Mouse (Mus musculus) heart, embryonic 14.5 days (tissue): ENCODE data around the gene Fgfr2. TPM values are rescaled to one million over a fixed set of nuclear protein-coding genes. Genes with fewer than 3 reads are reported as not detected.

Source experiments
- ATAC-seq: fragments of 200-750 bp; cut with Nextera tagmentation; 2 replicates; pipeline ENCODE4 v1.8.0; 2017; ENCODE audit warnings: low read depth, moderate TSS enrichment; ENCODE audit not compliant: insufficient number of reproducible peaks, insufficient read depth, low FRiP score
- H3K27ac ChIP-seq, 2 experiments: fragments of 200-500 bp in 1 of 2; fragments of 300-500 bp in 1 of 2; sonication (generic) in 1 of 2; replicated peaks in 1 of 2; 2 replicates each; pipeline ENCODE4 v1.5.1; 2012 to 2014; ENCODE audit warnings: low read depth in 2 of 2, low read length in 2 of 2, control low read depth in 1 of 2, mild to moderate bottlenecking in 1 of 2, mixed read lengths in 1 of 2; ENCODE audit not compliant: control insufficient read depth in 1 of 2, insufficient read depth in 1 of 2
- H3K27me3 ChIP-seq: fragments of 300-500 bp; sonication (generic); 2 replicates; pipeline ENCODE4 v1.6.1; 2014; ENCODE audit warnings: mild to moderate bottlenecking, low read length, control low read depth; ENCODE audit not compliant: control insufficient read depth, insufficient read depth
- H3K36me3 ChIP-seq: fragments of 300-500 bp; sonication (generic); 2 replicates; pipeline ENCODE4 v1.6.1; 2014; ENCODE audit warnings: mild to moderate bottlenecking, control low read depth, low read length, mixed read lengths; ENCODE audit not compliant: control insufficient read depth, insufficient read depth
- H3K4me1 ChIP-seq, 2 experiments: fragments of 200-500 bp in 1 of 2; fragments of 300-500 bp in 1 of 2; sonication (generic) in 1 of 2; 2 replicates each; pipeline ENCODE4 v1.6.1; 2012 to 2014; ENCODE audit warnings: low read length in 2 of 2, control low read depth in 1 of 2, mixed read lengths in 1 of 2; ENCODE audit not compliant: control insufficient read depth in 2 of 2, insufficient read depth in 2 of 2
- H3K4me2 ChIP-seq: fragments of 300-500 bp; sonication (generic); 2 replicates; pipeline ENCODE4 v1.6.1; 2014; ENCODE audit warnings: mild to moderate bottlenecking, low read length
- H3K4me3 ChIP-seq, 2 experiments: fragments of 200-500 bp in 1 of 2; fragments of 300-500 bp in 1 of 2; sonication (generic) in 1 of 2; 2 replicates each; pipeline ENCODE4 v1.5.1; 2012 to 2014; ENCODE audit warnings: low read length in 2 of 2, mild to moderate bottlenecking in 2 of 2, control low read depth in 1 of 2, low read depth in 1 of 2, moderate library complexity in 1 of 2; ENCODE audit not compliant: control insufficient read depth in 1 of 2, insufficient read depth in 1 of 2
- H3K9ac ChIP-seq: fragments of 300-500 bp; sonication (generic); 2 replicates; pipeline ENCODE4 v1.6.1; 2014; ENCODE audit warnings: mild to moderate bottlenecking, low read length
- H3K9me3 ChIP-seq: fragments of 300-500 bp; sonication (generic); 2 replicates; pipeline ENCODE4 v1.6.1; 2016; ENCODE audit warnings: low read length, control low read depth; ENCODE audit not compliant: control insufficient read depth
- WGBS: fragments of 180-500 bp; shearing (Covaris S2); extraction: QIAGEN DNeasy Blood & Tissue Kit; methylation state at CpG from one replicate; pipeline ENCODE4 v1.1.7; 2014; 5-methylcytosine and 5-hydroxymethylcytosine counted together
- polyA plus RNA-seq: library from polyadenylated mRNA; unstranded; fragments of >200 nt; fragmentation: Nextera tagmentation; extraction: Ambion mirVana; gene quantifications from 2 replicates; pipeline ENCODE4 v1.2.1, GENCODE M21; 2014

Gene Fgfr2
- polyA plus RNA-seq, 1 experiment from 2014 or later, result 22.4 TPM

DNA sequence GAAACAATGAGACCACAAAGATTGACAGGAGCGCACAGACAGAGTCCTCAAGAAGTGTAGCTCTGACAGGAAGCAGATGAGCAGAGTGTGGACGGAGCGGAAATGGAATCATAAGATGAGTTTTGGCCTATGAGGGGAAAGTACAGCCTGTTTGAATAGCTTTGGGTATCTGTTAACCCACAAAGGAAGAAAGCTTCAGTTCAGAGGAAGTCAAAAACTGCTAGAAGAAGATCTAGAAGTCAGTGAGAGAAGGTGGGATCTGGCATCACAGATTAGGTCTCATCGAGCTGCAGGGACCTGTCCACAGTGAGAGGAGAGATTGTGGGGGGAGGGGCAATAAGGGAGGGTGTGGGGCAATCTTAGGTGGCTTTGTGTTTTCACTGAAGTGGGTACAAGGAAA lies 787.8 kb downstream of the Fgfr2 start:
- Histone ChIP-seq H3K4me1 (peaks cover 9 to 14% of the 10 kb centered on the region in 2 experiments), H3K27ac (no peak overlapping the region), H3K4me3 (no peak overlapping the region), H3K9ac (no peak overlapping the region), H3K9me3 (0 out of 2 replicates have a peak, but pooled peaks cover 4% of the 10 kb centered on the region), H3K27me3 (no peaks in the 10 kb centered on the region), H3K4me2 (no peak overlapping the region), H3K36me3 (no peaks in the 10 kb centered on the region)
- 82% methylated on average over 4 of the region's 4 CpGs for WGBS
- ATAC-seq, result no peak

DNA sequence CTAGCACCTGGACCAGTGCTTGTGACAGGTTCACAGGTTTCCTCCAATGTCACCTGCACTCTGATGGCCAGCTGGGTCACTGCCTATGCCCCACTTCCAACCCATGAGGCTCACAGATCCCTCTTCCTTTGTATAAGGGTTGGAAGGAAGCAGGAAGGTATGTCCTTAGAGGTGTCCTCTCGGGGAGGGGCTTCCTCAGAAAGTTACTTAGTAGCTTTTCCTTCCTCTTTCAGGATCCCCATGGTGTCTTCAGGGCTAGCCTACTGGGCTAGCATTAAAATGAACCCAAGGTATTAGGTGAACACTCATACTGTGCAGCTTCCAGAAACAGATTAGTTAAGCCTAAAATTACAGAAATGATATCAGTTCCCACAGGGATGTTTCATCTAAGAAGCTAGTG lies 790.1 kb downstream of the Fgfr2 start:
- H3K4me1 ChIP-seq, result peaks cover 5% of the 10 kb centered on the region in 2 experiments; a peak in 3 of 4 replicates
- H3K9ac ChIP-seq, result no peak overlapping the region
- 0 out of 2 replicates have a peak, but pooled peaks cover 4% of the 10 kb centered on the region for H3K9me3 ChIP-seq
- no peak overlapping the region for H3K4me3 ChIP-seq
- H3K36me3 ChIP-seq, result no peaks in the 10 kb centered on the region
- no peak overlapping the region for H3K4me2 ChIP-seq
- H3K27ac ChIP-seq, result no peak overlapping the region
- no peaks in the 10 kb centered on the region for H3K27me3 ChIP-seq
- WGBS, result 63% methylated on average over 1 of the region's 1 CpGs
- no peak for ATAC-seq

DNA sequence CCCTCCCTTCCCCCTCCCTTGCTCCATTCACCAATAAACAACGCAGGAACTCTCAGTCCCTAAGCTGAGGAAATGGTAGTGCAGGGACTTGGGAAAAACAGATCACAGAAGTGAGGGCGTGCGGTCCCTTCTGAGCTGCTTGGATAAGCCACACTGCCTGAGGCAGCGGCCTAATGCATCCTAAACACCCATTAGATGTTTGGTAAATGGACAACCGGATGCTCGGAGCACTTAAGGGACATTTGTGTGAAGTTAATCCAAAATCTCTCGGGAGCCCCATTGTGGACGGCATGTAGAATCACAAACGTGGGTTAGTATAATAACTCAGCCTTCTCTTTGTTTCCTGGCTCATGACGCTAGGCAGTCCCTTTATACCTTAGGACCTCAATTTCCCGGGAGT lies 791.0 kb downstream of the Fgfr2 start:
- WGBS, result 64% methylated on average over 11 of the region's 11 CpGs
- Histone ChIP-seq H3K4me1 (peaks cover 2 to 5% of the 10 kb centered on the region in 2 experiments; a peak in 3 of 4 replicates), H3K36me3 (no peaks in the 10 kb centered on the region), H3K27me3 (no peaks in the 10 kb centered on the region), H3K4me3 (no peak overlapping the region), H3K9me3 (0 out of 2 replicates have a peak, but pooled peaks cover 4% of the 10 kb centered on the region), H3K27ac (no peak overlapping the region), H3K9ac (no peak overlapping the region), H3K4me2 (no peak overlapping the region)
- ATAC-seq, result no peak

DNA sequence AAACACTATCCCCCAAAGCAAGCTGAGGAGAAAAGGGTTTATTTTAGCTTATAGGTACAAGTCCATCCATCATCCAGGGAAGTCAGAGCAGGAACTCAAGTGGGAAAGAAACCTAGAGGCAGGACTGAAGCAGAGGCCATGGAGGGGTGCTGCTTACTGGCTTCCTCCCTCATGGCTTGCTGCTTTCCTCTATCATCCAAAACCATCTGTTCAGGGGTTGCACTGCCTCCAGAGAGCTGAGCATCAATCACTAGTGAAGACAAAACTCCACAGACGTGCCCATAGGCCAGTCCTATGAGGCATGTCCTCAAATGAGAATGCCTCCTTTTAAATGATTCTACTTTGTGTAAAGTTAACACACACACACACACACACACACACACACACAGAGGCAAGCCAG lies 793.0 kb downstream of the Fgfr2 start:
- H3K4me1 ChIP-seq, result peaks cover 6 to 8% of the 10 kb centered on the region in 2 experiments; a peak in 2 of 4 replicates
- no peak overlapping the region for H3K27ac ChIP-seq
- no peaks in the 10 kb centered on the region for H3K27me3 ChIP-seq
- no peak overlapping the region for H3K9ac ChIP-seq
- H3K9me3 ChIP-seq, result no peaks in the 10 kb centered on the region
- H3K36me3 ChIP-seq, result no peaks in the 10 kb centered on the region
- ATAC-seq, result no peak
- H3K4me3 ChIP-seq, result no peak overlapping the region
- 59% methylated on average over 1 of the region's 1 CpGs for whole genome bisulfite sequencing
- H3K4me2 ChIP-seq, result no peak overlapping the region

DNA sequence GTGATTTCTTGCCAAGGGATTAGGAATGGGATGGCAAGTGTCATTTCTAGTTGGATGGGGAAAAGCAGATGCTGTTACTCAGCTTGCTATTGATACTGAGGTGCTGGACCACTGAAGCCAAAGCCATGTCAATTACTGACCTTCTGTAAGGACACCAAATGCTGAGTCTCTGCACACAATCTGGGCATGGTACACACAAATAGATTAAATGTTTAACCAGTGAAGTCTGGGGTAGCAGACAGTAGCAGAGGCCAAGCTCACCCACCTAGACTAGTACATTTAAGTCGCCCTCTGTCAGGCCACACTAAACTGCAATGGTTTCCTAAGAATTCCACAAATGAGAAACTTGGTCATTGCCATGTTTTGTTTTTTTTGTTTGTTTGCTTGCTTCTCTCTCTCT lies 794.5 kb downstream of the Fgfr2 start:
- H3K4me3 ChIP-seq, result no peak overlapping the region
- WGBS, result 82% methylated on average over 1 of the region's 1 CpGs
- ATAC-seq, result no peak
- no peaks in the 10 kb centered on the region for H3K9me3 ChIP-seq
- H3K4me1 ChIP-seq, result peaks cover 6 to 8% of the 10 kb centered on the region in 2 experiments; a peak in 2 of 4 replicates
- no peaks in the 10 kb centered on the region for H3K36me3 ChIP-seq
- no peak overlapping the region for H3K9ac ChIP-seq
- no peak overlapping the region for H3K27ac ChIP-seq
- H3K27me3 ChIP-seq, result no peaks in the 10 kb centered on the region
- H3K4me2 ChIP-seq, result no peak overlapping the region

DNA sequence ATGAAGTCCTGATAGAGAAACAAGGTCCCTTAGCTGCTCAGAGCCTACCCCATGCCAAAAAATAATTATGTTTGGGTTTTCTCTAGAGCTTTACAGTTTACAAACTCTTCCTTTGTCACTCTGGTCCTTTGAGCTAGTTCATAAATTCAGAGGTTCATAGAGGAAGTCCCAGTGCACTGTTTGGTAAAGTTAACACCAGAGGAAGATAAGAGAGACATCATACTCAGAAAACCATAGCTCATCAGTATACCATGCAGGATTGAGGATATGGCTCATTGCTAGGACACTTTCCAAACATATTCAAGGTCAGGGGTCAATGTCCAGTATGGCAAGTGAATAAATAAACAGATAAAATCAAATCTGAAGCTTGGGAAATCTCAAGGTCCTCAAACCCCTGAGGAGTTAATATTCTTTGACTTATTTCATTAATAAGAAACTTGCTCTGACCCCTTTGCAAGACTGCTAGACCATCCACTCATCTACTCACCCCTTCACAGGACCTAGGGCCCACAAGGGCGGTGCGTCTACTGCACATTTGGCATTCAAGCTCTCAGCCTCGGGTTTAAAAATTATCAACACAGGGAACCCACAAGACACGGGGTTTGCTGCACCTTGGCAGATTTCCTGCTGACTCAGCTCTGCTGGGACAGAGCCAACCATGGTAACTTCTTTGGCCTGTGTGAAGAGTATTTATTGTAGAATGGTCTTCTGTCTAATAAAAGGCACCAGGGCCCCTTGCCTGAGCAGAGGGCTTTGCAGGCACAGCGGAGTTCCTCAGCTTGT lies 797.4 kb downstream of the Fgfr2 start:
- Histone ChIP-seq H3K27me3 (no peaks in the 10 kb centered on the region), H3K4me1 (peaks cover 6 to 8% of the 10 kb centered on the region in 2 experiments; a peak in 2 of 4 replicates), H3K4me3 (no peak overlapping the region), H3K9me3 (no peaks in the 10 kb centered on the region), H3K4me2 (no peak overlapping the region), H3K9ac (no peak overlapping the region), H3K27ac (no peak overlapping the region), H3K36me3 (no peaks in the 10 kb centered on the region)
- WGBS, result 49% methylated on average over 5 of the region's 5 CpGs
- ATAC-seq, result no peak

DNA sequence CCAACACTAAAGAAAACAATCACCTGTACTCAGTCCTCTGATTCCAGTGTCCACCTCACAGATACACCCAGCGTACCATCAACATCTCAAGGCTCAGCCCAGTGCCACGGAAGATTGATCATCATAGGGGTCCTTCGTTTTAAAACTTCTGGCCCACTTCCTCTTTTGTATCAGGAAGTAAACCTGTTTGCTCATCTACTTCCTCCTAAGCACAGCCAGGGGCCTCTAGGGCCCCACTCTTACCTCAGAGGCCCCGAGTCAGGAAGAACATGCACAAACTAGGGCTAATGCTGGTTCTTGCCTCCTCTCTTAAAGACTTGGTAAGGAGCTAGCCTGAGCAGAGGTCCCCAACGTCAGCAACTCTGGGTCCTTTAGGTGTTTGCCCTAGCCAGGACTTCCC lies 799.7 kb downstream of the Fgfr2 start:
- 69% methylated on average over 5 of the region's 5 CpGs for WGBS
- Histone ChIP-seq H3K27me3 (no peaks in the 10 kb centered on the region), H3K36me3 (no peaks in the 10 kb centered on the region), H3K9me3 (no peaks in the 10 kb centered on the region), H3K4me2 (no peak overlapping the region), H3K9ac (no peak overlapping the region), H3K4me3 (no peak overlapping the region), H3K27ac (no peak overlapping the region), H3K4me1 (peaks cover 6 to 8% of the 10 kb centered on the region in 2 experiments; a peak in 2 of 4 replicates)
- no peak for ATAC-seq
